Mouse (Mus musculus) lung, postnatal 0 days (tissue): ENCODE measurements around the gene Neu2.

Source experiments
- CTCF ChIP-seq: IDR thresholded peaks from 2 replicates; pipeline ENCODE4 v1.5.1; 2016; ENCODE audit warnings: antibody characterized with exemption, mild to moderate bottlenecking
- EP300 ChIP-seq: IDR thresholded peaks from 2 replicates; pipeline ENCODE4 v1.6.1; 2016; ENCODE audit warnings: antibody characterized with exemption, mild to moderate bottlenecking, control low read depth

DNA sequence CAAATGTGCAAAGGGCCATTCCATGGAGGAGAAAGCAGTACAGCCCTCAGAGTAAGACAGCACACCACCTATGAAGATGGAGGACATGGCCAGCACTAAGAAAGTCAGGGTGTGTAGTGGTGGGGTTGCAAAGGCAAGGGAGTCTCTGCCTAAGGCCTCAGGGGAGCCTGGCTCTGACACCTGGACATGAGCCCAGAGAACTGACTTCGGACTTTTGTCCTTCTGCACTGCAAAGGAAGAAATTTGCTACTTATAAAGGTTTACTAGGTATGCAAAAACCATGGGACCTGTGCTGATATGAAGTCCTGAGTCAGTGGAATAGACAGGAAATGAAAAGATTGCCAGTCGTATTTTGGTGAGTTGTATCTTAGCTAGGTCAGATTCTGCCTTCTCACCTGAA lies 92.1 kb downstream of the Neu2 start:
- TF ChIP-seq CTCF = no peak
- no peak for TF ChIP-seq EP300
